In genomic region chr10:39172540-39172931, GRCm38 (mm10) we compare ENCODE assay signal across 8 mouse cellular contexts. TPM values are rescaled to one million over a fixed set of nuclear protein-coding genes. Genes with fewer than 3 reads are reported as not detected.
A peak's percentile ranks its signal among the peaks of the same experiment; 100 is the strongest.
DNase-seq lines count a peak whose midpoint lies in the region; ATAC-seq and TF ChIP-seq lines count a peak whose summit lies in the region.
"Had no signal": no experiment of that assay in that cellular context is flagged by ENCODE, and none has a peak within 500 bp of the region (broad histone marks: within the 10 kb centered on the region; RNA-seq: fewer than 3 reads in every experiment).

No protein-coding gene starts in this region.

- TF ChIP-seq CTCF in lung, embryonic 14.5 days (IDR thresholded peaks at IDR 0.05; ENCODE audit: low read depth) = no peak
- no peak for TF ChIP-seq CTCF in olfactory bulb, adult 2 months (IDR thresholded peaks at IDR 0.05; ENCODE audit: insufficient read depth, low read depth, low read length)

- H3K27ac ChIP-seq in lung, embryonic 14.5 days (ENCODE audit: low read depth) = peak overlapping the region; percentile 88
- peak overlapping the region; percentile 70 for H3K27ac ChIP-seq in heart, embryonic 13.5 days (replicated peaks)
- H3K27ac ChIP-seq in kidney, embryonic 16.5 days (ENCODE audit: low read length) = peak overlapping the region; percentile 75
- 0 out of 2 replicates have a peak overlapping the region, but pooled peaks have one; percentile 9 for H3K27ac ChIP-seq in olfactory bulb, adult 2 months (ENCODE audit: insufficient read depth, low read depth, low read length)

- peaks cover 21% of the 10 kb centered on the region for H3K4me1 ChIP-seq in lung, embryonic 14.5 days (ENCODE audit: insufficient read depth)
- H3K4me1 ChIP-seq in heart, embryonic 13.5 days = peaks cover 18% of the 10 kb centered on the region
- H3K4me1 ChIP-seq in kidney, embryonic 16.5 days (ENCODE audit: insufficient read depth, low read length) = peaks cover 19% of the 10 kb centered on the region; the same call in 1 of the 2 replicates
- peaks cover 18% of the 10 kb centered on the region for H3K4me1 ChIP-seq in olfactory bulb, adult 2 months (ENCODE audit: control insufficient read depth, insufficient read depth, low read length)

- peak overlapping the region; percentile 71 for H3K4me2 ChIP-seq in lung, embryonic 14.5 days
- H3K4me2 ChIP-seq in heart, embryonic 13.5 days = peak overlapping the region; percentile 91
- peak overlapping the region; percentile 80 for H3K4me2 ChIP-seq in kidney, embryonic 16.5 days (replicated peaks; ENCODE audit: low read depth, low read length)

- H3K9ac ChIP-seq in lung, embryonic 14.5 days = no peak overlapping the region; the same call in 1 of the 2 replicates
- H3K9ac ChIP-seq in heart, embryonic 13.5 days = no peak overlapping the region; the same call in 1 of the 2 replicates
- peak overlapping the region; percentile 28; the same call in 1 of the 2 replicates for H3K9ac ChIP-seq in kidney, embryonic 16.5 days (replicated peaks; ENCODE audit: low read length)

- no peak for ATAC-seq in lung, embryonic 14.5 days (ENCODE audit: insufficient read depth)
- no peak for ATAC-seq in heart, embryonic 13.5 days (ENCODE audit: extremely low read depth, insufficient number of reproducible peaks, low FRiP score, low TSS enrichment)
- no peak for ATAC-seq in kidney, embryonic 16.5 days (ENCODE audit: low FRiP score, low TSS enrichment)
- ATAC-seq: Patski had no signal

- DNase-seq in lung, embryonic 14.5 days = no peak
- no peak for DNase-seq in lung, postnatal 36 days
- no peak for DNase-seq in layer of hippocampus, postnatal 36 days
- DNase-seq in spleen, adult 18-20 months = no peak

- H3K27me3 ChIP-seq in lung, embryonic 14.5 days (ENCODE audit: insufficient read depth, low read length) = no peaks in the 10 kb centered on the region
- peaks cover 4% of the 10 kb centered on the region for H3K27me3 ChIP-seq in heart, embryonic 13.5 days (replicated peaks)
- H3K27me3 ChIP-seq in kidney, embryonic 16.5 days (ENCODE audit: insufficient read depth, low read length) = no peaks in the 10 kb centered on the region
- H3K27me3 ChIP-seq: Patski had no signal

- TF ChIP-seq POLR2A in olfactory bulb, adult 2 months (IDR thresholded peaks at IDR 0.05; ENCODE audit: insufficient read depth, low read depth, low read length) = no peak

- WGBS in lung, embryonic 14.5 days = 66% methylated on average over 6 of the region's 6 CpGs
- WGBS in heart, embryonic 13.5 days = 57% methylated on average over 6 of the region's 6 CpGs
- WGBS in kidney, embryonic 16.5 days = 75% methylated on average over 6 of the region's 6 CpGs
- WGBS in olfactory bulb, adult 2 months = 63% methylated on average over 6 of the region's 6 CpGs

- no peaks in the 10 kb centered on the region for H3K36me3 ChIP-seq in lung, embryonic 14.5 days (ENCODE audit: insufficient read depth)
- H3K36me3 ChIP-seq in heart, embryonic 13.5 days = no peaks in the 10 kb centered on the region
- H3K36me3 ChIP-seq in kidney, embryonic 16.5 days (ENCODE audit: insufficient read depth, low read length) = no peaks in the 10 kb centered on the region

- H3K9me3 ChIP-seq in lung, embryonic 14.5 days (ENCODE audit: low read depth, low read length) = no peaks in the 10 kb centered on the region
- no peaks in the 10 kb centered on the region for H3K9me3 ChIP-seq in heart, embryonic 13.5 days
- peaks cover 2% of the 10 kb centered on the region; the same call in 1 of the 2 replicates for H3K9me3 ChIP-seq in kidney, embryonic 16.5 days (ENCODE audit: low read length)

- H3K4me3 ChIP-seq in lung, embryonic 14.5 days (ENCODE audit: low read depth, low read length) = 0 out of 2 replicates have a peak overlapping the region, but pooled peaks have one; percentile 39
- H3K4me3 ChIP-seq in heart, embryonic 13.5 days = no peak overlapping the region
- H3K4me3 ChIP-seq in kidney, embryonic 16.5 days (ENCODE audit: low read length) = peak overlapping the region; percentile 19; the same call in 1 of the 2 replicates
- H3K4me3 ChIP-seq in olfactory bulb, adult 2 months (ENCODE audit: insufficient read depth, low read depth, low read length) = no peak overlapping the region

RNA-seq across cellular contexts. Expression of gene Ccn6, which starts 8.9 kb away (rescaled TPM):
- polyA plus RNA-seq in lung, embryonic 14.5 days (2014; fragmentation: Nextera tagmentation; extraction: Ambion mirVana) = 0.47 and 0.49 TPM in 2 replicates
- polyA plus RNA-seq in heart, embryonic 13.5 days (2015; fragmentation: Nextera tagmentation; extraction: Ambion mirVana) = 0.19 TPM in 1 of 2 replicates, not detected in the other
- polyA plus RNA-seq in kidney, embryonic 16.5 days (2015; fragmentation: Nextera tagmentation; extraction: Ambion mirVana) = 0.36 and 0.46 TPM in 2 replicates
- polyA plus RNA-seq in olfactory bulb, adult 2 months (2012; ENCODE audit: insufficient read depth, insufficient read length, low replicate concordance, missing spikeins) = not detected in 2 replicates
- total RNA-seq in layer of hippocampus, postnatal 36 days (2021) = under 1 TPM in 1 of 2 experiments, not detected in 1; 0.28 TPM

RNA-seq across cellular contexts. Expression of gene Tube1, which starts 38.8 kb away (rescaled TPM):
- polyA plus RNA-seq in lung, embryonic 14.5 days (2014; fragmentation: Nextera tagmentation; extraction: Ambion mirVana) = 20.5 and 21.0 TPM in 2 replicates
- 8.6 and 10.1 TPM in 2 replicates for polyA plus RNA-seq in heart, embryonic 13.5 days (2015; fragmentation: Nextera tagmentation; extraction: Ambion mirVana)
- 16.1 and 17.5 TPM in 2 replicates for polyA plus RNA-seq in kidney, embryonic 16.5 days (2015; fragmentation: Nextera tagmentation; extraction: Ambion mirVana)
- not detected in 2 replicates for polyA plus RNA-seq in olfactory bulb, adult 2 months (2012; ENCODE audit: insufficient read depth, insufficient read length, low replicate concordance, missing spikeins)
- 1 to 10 TPM; 2.8 TPM for total RNA-seq in layer of hippocampus, postnatal 36 days (2021)

RNA-seq across cellular contexts. Expression of gene Fam229b, which starts 38.8 kb away (rescaled TPM):
- 9.8 and 13.7 TPM in 2 replicates for polyA plus RNA-seq in lung, embryonic 14.5 days (2014; fragmentation: Nextera tagmentation; extraction: Ambion mirVana)
- polyA plus RNA-seq in heart, embryonic 13.5 days (2015; fragmentation: Nextera tagmentation; extraction: Ambion mirVana) = 8.7 and 9.6 TPM in 2 replicates
- 10.5 and 13.0 TPM in 2 replicates for polyA plus RNA-seq in kidney, embryonic 16.5 days (2015; fragmentation: Nextera tagmentation; extraction: Ambion mirVana)
- polyA plus RNA-seq in olfactory bulb, adult 2 months (2012; ENCODE audit: insufficient read depth, insufficient read length, low replicate concordance, missing spikeins) = not detected in 2 replicates
- total RNA-seq in layer of hippocampus, postnatal 36 days (2021) = 10 to 100 TPM; 12.3 to 13.0 TPM

Comparison
In these comparisons a context has a peak if more than half of its experiments do, and no peak if none do; other contexts are left out.
1. H3K27ac ChIP-seq: peak in every context shown above with its lines; median percentile 88 in lung, embryonic 14.5 days; 75 in kidney, embryonic 16.5 days; 70 in heart, embryonic 13.5 days; 9 in olfactory bulb, adult 2 months.
2. H3K4me3 ChIP-seq: peak in lung, embryonic 14.5 days (single experiment) and kidney, embryonic 16.5 days (single experiment); none in heart, embryonic 13.5 days (single experiment) and olfactory bulb, adult 2 months (single experiment).
3. Peak in every context shown above with its lines, with median percentiles within 50 percentile points of each other: H3K4me2 ChIP-seq.